Mouse (Mus musculus) layer of hippocampus, adult 11-12 months (tissue): Measurements from ENCODE around the gene Pde6g.
"Not testable (repeated sequence)": the region's sequence is repeated elsewhere in the genome, so short reads cannot be mapped to it uniquely, and the experiment has no call there.

Source experiments
- DNase-seq: peaks from one replicate; pipeline ENCODE4 v3.0.0; 2022; ENCODE audit warnings: low spot score

Pde6g gene

GRCm38 (mm10) chr11:120422651-120423568 lies 30.4 kb downstream of the Pde6g start:
- no peak for DNase-seq

- DNase-seq = no peak
These were observed 34.7 kb downstream of the Pde6g start for GRCm38 (mm10) chr11:120418592-120418991.

GRCm38 (mm10) chr11:120417852-120418251 lies 35.4 kb downstream of the Pde6g start:
- DNase-seq = no peak

- DNase-seq = not testable (repeated sequence)
These were observed 39.7 kb downstream of the Pde6g start for GRCm38 (mm10) chr11:120413621-120414020.

- no peak for DNase-seq
These were observed 46.9 kb downstream of the Pde6g start for GRCm38 (mm10) chr11:120406445-120406844.

- DNase-seq = no peak
These were observed 47.4 kb downstream of the Pde6g start for GRCm38 (mm10) chr11:120405867-120406266.

- DNase-seq = no peak
These were observed 48.5 kb downstream of the Pde6g start for GRCm38 (mm10) chr11:120404814-120405213.

GRCm38 (mm10) chr11:120399319-120399718 lies 54.0 kb downstream of the Pde6g start:
- DNase-seq = no peak
